18 mouse cellular contexts compared by ENCODE assay signal in the genomic region with DNA sequence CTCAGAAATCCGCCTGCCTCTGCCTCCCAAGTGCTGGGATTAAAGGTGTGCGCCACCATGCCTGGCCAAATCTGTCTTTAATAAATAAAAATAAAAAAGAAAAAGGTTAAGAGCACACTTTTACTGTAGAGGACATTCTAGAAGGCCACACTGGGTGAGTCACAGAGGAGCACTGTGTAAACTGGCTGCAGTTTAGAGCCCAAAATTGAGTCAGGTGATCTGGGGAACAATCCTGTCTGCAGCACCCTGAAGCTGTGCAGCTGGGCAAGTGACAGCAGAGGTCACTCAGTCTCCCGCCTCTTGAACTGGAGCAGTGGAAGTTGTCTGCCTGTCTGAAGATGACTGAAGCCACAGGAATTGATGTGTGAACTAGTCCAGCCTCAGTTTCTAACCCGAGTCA. TPM values are rescaled to one million over a fixed set of nuclear protein-coding genes. Genes with fewer than 3 reads are reported as not detected.
DNase-seq lines count a peak whose midpoint lies in the region; TF ChIP-seq lines count a peak whose summit lies in the region.
"Had no signal": no experiment of that assay in that cellular context is flagged by ENCODE, and none has a peak within 500 bp of the region (broad histone marks: within the 10 kb centered on the region; RNA-seq: fewer than 3 reads in every experiment).

No protein-coding gene starts in this region.

- no peak overlapping the region for H3K27ac ChIP-seq in liver, adult 2 months (replicated peaks; ENCODE audit: insufficient read depth, low read depth, low read length)
- H3K27ac ChIP-seq: embryonic facial prominence, embryonic 10.5 days; embryonic facial prominence, embryonic 12.5 days; forebrain, embryonic 13.5 days; forebrain, embryonic 15.5 days had no signal

- H3K36me3 ChIP-seq in liver, adult 2 months (ENCODE audit: control insufficient read depth, insufficient read depth, low read length): peaks cover 8% of the 10 kb centered on the region

- DNase-seq in adrenal gland, adult 2 months: peak; percentile 67
- DNase-seq in adrenal gland, postnatal 10 days: no peak
- DNase-seq in liver, adult 2 months (ENCODE audit: extremely low read depth, low read depth, low spot score): peak; percentile 70
- no peak for DNase-seq in liver
- DNase-seq in adrenal gland, postnatal 36 days: peak; percentile 39 to 58
- DNase-seq in testis, postnatal 10 days (ENCODE audit: low spot score): no peak
- no peak for DNase-seq in spleen, postnatal 36 days (ENCODE audit: low spot score in 2 of 2)
- DNase-seq: cerebellum, adult 11-12 months; cerebellum, adult 2 months; cerebellum, adult 9-10 months; cerebellum, postnatal 10 days; cerebellum, postnatal 25 days; forebrain, postnatal 0 days had no signal

- H3K27me3 ChIP-seq in liver, adult 2 months (ENCODE audit: control insufficient read depth, insufficient read depth, low read length): no peaks in the 10 kb centered on the region
- H3K27me3 ChIP-seq: embryonic facial prominence, embryonic 12.5 days; forebrain, embryonic 13.5 days; forebrain, embryonic 15.5 days had no signal

- H3K79me2 ChIP-seq in liver, adult 2 months (ENCODE audit: control insufficient read depth, insufficient read depth, low read length): no peaks in the 10 kb centered on the region

- no peak overlapping the region for H3K4me3 ChIP-seq in liver, adult 2 months (ENCODE audit: insufficient read depth, low read depth, low read length)
- H3K4me3 ChIP-seq: embryonic facial prominence, embryonic 10.5 days; embryonic facial prominence, embryonic 12.5 days; forebrain, embryonic 13.5 days; forebrain, embryonic 15.5 days had no signal

- WGBS in liver, adult 2 months: 83% methylated on average over 4 of the region's 4 CpGs

- no peak overlapping the region for H3K9ac ChIP-seq in liver, adult 2 months (ENCODE audit: low read depth, low read length)
- H3K9ac ChIP-seq: embryonic facial prominence, embryonic 12.5 days; forebrain, embryonic 13.5 days; forebrain, embryonic 15.5 days; forebrain, postnatal 0 days had no signal

- H3K4me1 ChIP-seq in liver, adult 2 months (ENCODE audit: control insufficient read depth, insufficient read depth, low read length): peaks cover 28% of the 10 kb centered on the region
- H3K4me1 ChIP-seq: embryonic facial prominence, embryonic 10.5 days; embryonic facial prominence, embryonic 12.5 days; forebrain, embryonic 13.5 days; forebrain, embryonic 15.5 days had no signal

- no peak for TF ChIP-seq CTCF in liver, adult 2 months (IDR thresholded peaks at IDR 0.05; ENCODE audit: low read depth, low read length)

- TF ChIP-seq POLR2A in liver, adult 2 months (IDR thresholded peaks at IDR 0.05; ENCODE audit: extremely low read depth, insufficient read depth, low read length): no peak

RNA-seq across cellular contexts. Expression of gene Npas1, which starts 24.0 kb away (rescaled TPM):
- not detected for total RNA-seq in adrenal gland, adult 2 months (2021)
- not detected in 2 replicates for polyA plus RNA-seq in adrenal gland, adult 2 months (2012; rRNA removed)
- total RNA-seq in adrenal gland, postnatal 10 days (2021): not detected
- total RNA-seq in liver, adult 2 months (2014; rRNA removed): not detected in 2 replicates
- polyA plus RNA-seq in liver, adult 2 months (2012; rRNA removed): not detected in 2 replicates
- total RNA-seq in adrenal gland, postnatal 36 days (2021): not detected
- total RNA-seq: adrenal gland, adult 18-20 months had no signal

RNA-seq across cellular contexts. Expression of gene Tmem160, which starts 49.0 kb away (rescaled TPM):
- total RNA-seq in adrenal gland, adult 2 months (2021): 10 to 100 TPM; 31.1 to 76.6 TPM
- polyA plus RNA-seq in adrenal gland, adult 2 months (2012; rRNA removed): 409 and 528 TPM in 2 replicates
- 10 to 100 TPM; 43.9 to 46.8 TPM for total RNA-seq in adrenal gland, postnatal 10 days (2021)
- 31.7 and 32.0 TPM in 2 replicates for total RNA-seq in liver, adult 2 months (2014; rRNA removed)
- 114 and 128 TPM in 2 replicates for polyA plus RNA-seq in liver, adult 2 months (2012; rRNA removed)
- 10 to 100 TPM; 69.1 to 82.7 TPM for total RNA-seq in adrenal gland, postnatal 36 days (2021)

Comparison
In these comparisons a context has a peak if more than half of its experiments do, and no peak if none do; other contexts are left out.
1. DNase-seq: peak in adrenal gland, adult 2 months (single experiment), liver, adult 2 months (single experiment) and adrenal gland, postnatal 36 days (2 of 2); none in adrenal gland, postnatal 10 days (single experiment), liver (single experiment), testis, postnatal 10 days (single experiment) and spleen, postnatal 36 days (0 of 2).